Mouse (Mus musculus) cortical plate, adult 2 months (tissue): Measurements from ENCODE around the gene Enox1. TPM values are rescaled to one million over a fixed set of nuclear protein-coding genes. Genes with fewer than 3 reads are reported as not detected.
"Not testable (repeated sequence)": the region's sequence is repeated elsewhere in the genome, so short reads cannot be mapped to it uniquely, and the experiment has no call there.

Experiments used
- H3K27ac ChIP-seq: fragments of 200-500 bp; 2 replicates; pipeline ENCODE4 v1.5.1; 2012; ENCODE audit warnings: low read length, control low read depth, inconsistent platforms; ENCODE audit not compliant: insufficient read depth
- H3K4me1 ChIP-seq: fragments of 200-500 bp; 2 replicates; pipeline ENCODE4 v1.6.1; 2011; ENCODE audit warnings: low read length; ENCODE audit not compliant: control insufficient read depth, insufficient read depth
- H3K4me3 ChIP-seq: fragments of 200-500 bp; 2 replicates; pipeline ENCODE4 v1.5.1; 2011; ENCODE audit warnings: mild to moderate bottlenecking, low read length, control low read depth; ENCODE audit not compliant: insufficient read depth
- CTCF ChIP-seq: fragments of 200-500 bp; IDR thresholded peaks from 2 replicates; pipeline ENCODE4 v1.5.1; 2011; ENCODE audit warnings: mild to moderate bottlenecking, control low read depth, low read length; ENCODE audit not compliant: insufficient read depth; ENCODE audit errors: extremely low read depth
- POLR2A ChIP-seq: fragments of 200-500 bp; IDR thresholded peaks from 2 replicates; pipeline ENCODE4 v1.6.1; 2011; ENCODE audit warnings: mild to moderate bottlenecking, low read length, control low read depth; ENCODE audit not compliant: insufficient read depth; ENCODE audit errors: extremely low read depth
- polyA plus RNA-seq: library from polyadenylated mRNA; depleted of rRNA; stranded (reverse); fragments of >200 nt; gene quantifications from 2 replicates; pipeline ENCODE4 v1.2.3, GENCODE M21; 2012

Gene Enox1
- polyA plus RNA-seq, 1 experiment = 17.2 TPM

DNA sequence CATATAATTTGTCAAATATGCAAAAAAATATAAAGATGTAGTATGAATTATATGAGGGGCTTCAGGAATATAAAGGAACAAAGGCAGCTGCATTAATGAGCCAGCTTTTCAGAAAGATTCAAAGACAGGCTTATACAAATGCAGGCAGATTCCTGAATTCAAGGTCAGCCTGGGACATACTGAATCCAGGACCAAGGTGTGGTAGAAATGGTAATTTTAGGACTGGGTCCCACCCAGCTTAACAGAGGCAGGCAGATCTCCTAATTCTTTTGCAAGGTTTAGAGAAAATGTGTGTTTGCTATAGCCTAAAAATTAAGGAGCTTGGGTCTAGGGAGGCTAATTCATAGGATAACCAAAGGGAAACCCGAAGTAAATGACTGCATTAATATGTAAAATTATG, 363.1 kb downstream of the Enox1 start:
- no peak overlapping the region for H3K27ac ChIP-seq
- no peak overlapping the region for H3K4me3 ChIP-seq
- H3K4me1 ChIP-seq = no peaks in the 10 kb centered on the region; the same call in 1 of the 2 replicates
- TF ChIP-seq POLR2A = no peak

- TF ChIP-seq POLR2A = no peak
- TF ChIP-seq CTCF = no peak
- Histone ChIP-seq H3K27ac (peak overlapping the region; percentile 12; the same call in 1 of the 2 replicates), H3K4me1 (no peaks in the 10 kb centered on the region; the same call in 1 of the 2 replicates), H3K4me3 (no peak overlapping the region)
Observed at GRCm38 (mm10) chr14:77524303-77524702, 367.7 kb downstream of the Enox1 start.

GRCm38 (mm10) chr14:77526262-77526661, 369.7 kb downstream of the Enox1 start:
- no peak overlapping the region for H3K27ac ChIP-seq
- H3K4me1 ChIP-seq = no peaks in the 10 kb centered on the region; the same call in 1 of the 2 replicates
- H3K4me3 ChIP-seq = no peak overlapping the region
- no peak for TF ChIP-seq POLR2A
- TF ChIP-seq CTCF = no peak

- H3K4me1 ChIP-seq = no peaks in the 10 kb centered on the region; the same call in 1 of the 2 replicates
- no peak overlapping the region for H3K4me3 ChIP-seq
- no peak overlapping the region for H3K27ac ChIP-seq
- TF ChIP-seq CTCF (no peak), POLR2A (no peak)
Observed at GRCm38 (mm10) chr14:77529201-77529600, 372.6 kb downstream of the Enox1 start.

DNA sequence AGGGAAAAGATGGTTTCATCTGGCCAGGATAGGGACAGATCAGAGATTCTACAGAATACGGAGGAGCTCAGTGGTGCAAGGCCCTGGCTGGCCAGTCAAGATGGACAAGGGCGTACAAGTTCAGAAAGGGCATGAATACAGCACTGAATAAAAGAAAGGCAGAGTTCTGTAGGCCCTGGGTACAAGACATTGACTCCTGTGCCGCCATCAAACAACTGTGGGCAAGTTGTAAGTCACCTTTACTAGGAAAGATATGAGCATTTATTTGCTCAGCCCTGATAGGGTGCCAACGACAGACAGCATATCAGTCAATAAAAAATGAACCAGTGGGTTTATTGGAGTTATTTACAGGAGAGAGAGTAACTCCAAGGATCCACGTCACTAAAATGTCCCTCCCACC, 373.1 kb downstream of the Enox1 start:
- no peak for TF ChIP-seq CTCF
- TF ChIP-seq POLR2A = no peak
- no peak overlapping the region for H3K27ac ChIP-seq
- H3K4me1 ChIP-seq = no peaks in the 10 kb centered on the region; the same call in 1 of the 2 replicates
- H3K4me3 ChIP-seq = no peak overlapping the region

DNA sequence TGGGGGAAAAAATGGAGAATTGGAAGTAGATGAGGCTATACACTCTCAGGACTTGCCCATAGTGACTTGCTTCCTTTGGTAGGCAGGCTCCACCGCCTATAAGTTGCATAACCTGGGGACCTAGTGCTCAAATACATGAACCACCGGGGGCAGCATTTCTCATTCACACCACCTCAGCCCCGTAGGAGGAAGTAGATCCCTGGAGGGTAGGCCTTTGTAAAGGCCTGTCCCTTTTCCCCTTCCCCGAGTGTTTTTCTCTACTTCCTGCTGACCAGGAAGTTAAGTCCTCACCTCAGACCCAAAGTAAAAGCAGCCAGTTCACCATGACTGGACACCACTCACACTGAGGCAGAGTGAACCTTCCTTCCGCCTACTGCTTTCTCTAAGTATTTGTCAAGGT, 377.1 kb downstream of the Enox1 start:
- Histone ChIP-seq H3K4me3 (no peak overlapping the region), H3K27ac (no peak overlapping the region), H3K4me1 (peaks cover 2% of the 10 kb centered on the region; the same call in 1 of the 2 replicates)
- TF ChIP-seq POLR2A = no peak
- no peak for TF ChIP-seq CTCF

DNA sequence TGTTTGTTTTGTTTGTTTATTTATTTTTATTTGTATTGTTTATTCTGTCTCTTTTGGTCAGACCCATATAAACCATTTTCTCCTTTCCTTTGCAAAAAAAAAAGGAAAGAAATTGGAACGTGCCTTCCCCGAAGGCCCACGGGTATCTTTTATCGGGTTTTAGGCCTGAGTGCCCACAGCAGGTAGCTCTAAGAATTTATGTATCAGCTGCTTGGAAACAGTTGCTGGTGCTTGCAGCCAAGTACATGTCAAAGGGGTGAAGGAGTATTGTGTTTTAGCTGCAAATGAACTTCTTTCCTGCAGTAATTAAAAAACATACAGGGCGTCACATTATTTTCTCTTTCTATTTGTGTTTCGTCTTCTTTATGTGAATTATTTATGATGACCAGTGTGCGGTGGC, 377.6 kb downstream of the Enox1 start:
- TF ChIP-seq POLR2A (no peak), CTCF (no peak)
- Histone ChIP-seq H3K4me3 (no peak overlapping the region), H3K4me1 (peaks cover 2% of the 10 kb centered on the region; the same call in 1 of the 2 replicates), H3K27ac (no peak overlapping the region)

- no peak overlapping the region for H3K4me3 ChIP-seq
- no peak for TF ChIP-seq POLR2A
- TF ChIP-seq CTCF = no peak
- H3K4me1 ChIP-seq = peaks cover 2% of the 10 kb centered on the region; the same call in 1 of the 2 replicates
- H3K27ac ChIP-seq = no peak overlapping the region
Observed at GRCm38 (mm10) chr14:77536592-77536991, 380.0 kb downstream of the Enox1 start.

GRCm38 (mm10) chr14:77539563-77539962, 383.0 kb downstream of the Enox1 start:
- not testable (repeated sequence) for H3K4me1 ChIP-seq, H3K27ac ChIP-seq, H3K4me3 ChIP-seq

DNA sequence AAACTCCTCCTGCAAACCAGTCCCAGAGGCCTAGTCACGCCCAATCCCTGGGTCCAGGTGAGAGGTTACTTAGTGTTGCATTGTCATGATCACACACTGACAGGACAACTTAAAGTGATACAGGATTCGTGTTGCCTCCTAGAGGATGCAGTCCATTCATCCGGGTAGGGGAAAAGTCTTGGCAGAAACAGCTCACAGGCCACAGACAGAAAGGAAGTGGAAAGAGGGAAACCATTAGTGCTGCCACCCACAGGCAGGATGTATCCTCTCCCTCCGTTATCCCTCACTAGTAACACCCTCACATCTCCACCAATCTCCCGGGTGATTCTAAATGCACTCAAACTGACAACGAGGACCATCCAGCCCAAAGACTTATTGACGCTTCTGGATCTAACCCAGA, 385.4 kb downstream of the Enox1 start:
- TF ChIP-seq CTCF (peak; percentile 16; the same call in 1 of the 2 replicates), POLR2A (no peak)
- H3K4me3 ChIP-seq = no peak overlapping the region
- no peak overlapping the region for H3K27ac ChIP-seq

DNA sequence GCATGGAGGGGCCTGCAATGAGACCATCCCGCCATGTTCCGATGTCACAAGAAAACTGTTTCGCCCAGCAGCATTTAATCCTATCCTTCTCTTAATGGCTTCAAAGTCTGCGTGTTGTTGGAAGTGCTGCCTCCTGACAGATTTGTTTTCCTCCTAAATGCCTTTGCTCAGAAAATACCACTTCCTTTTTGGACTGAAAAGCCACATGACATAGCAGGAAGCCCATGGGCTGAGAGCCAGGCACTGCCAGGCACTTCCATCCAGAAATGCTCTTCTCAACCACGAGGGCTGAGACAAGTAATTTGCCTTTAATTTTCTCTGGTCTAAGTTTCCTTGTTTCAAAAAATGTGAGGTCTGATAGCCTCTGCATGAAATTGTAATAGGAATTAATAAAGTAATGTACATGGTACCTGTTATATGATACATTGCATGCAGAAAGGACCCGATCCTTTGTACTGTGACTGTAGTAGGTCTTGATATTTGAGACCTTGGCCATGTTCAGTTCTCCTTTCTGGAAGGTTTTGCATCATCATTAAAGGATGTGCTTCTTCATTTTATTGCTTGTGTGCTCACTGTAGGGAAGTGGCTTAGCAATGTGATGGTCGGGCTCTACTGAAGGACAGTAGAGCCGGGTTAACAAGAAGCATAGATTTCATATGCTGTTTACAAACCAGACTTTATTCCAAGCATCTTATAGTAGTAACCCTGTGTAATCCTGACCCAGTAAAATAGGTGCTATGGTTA, 390.1 kb downstream of the Enox1 start:
- Histone ChIP-seq H3K27ac (no peak overlapping the region), H3K4me1 (no peaks in the 10 kb centered on the region; the same call in 1 of the 2 replicates), H3K4me3 (no peak overlapping the region)
- TF ChIP-seq POLR2A (no peak), CTCF (no peak)

More for the DNA sequence above, 385.4 kb downstream of the Enox1 start:
- H3K4me1 ChIP-seq = no peaks in the 10 kb centered on the region
